Mouse (Mus musculus): ENCODE measurements at regions not wholly inside any gene's neighbourhood (a gene's known extent, or its start where the extent isn't known, plus 50 kb on each side); places are given as distances from the start of the nearest gene placed in this dataset.
A peak's percentile ranks its signal among the peaks of the same experiment; 100 is the strongest.

DNA sequence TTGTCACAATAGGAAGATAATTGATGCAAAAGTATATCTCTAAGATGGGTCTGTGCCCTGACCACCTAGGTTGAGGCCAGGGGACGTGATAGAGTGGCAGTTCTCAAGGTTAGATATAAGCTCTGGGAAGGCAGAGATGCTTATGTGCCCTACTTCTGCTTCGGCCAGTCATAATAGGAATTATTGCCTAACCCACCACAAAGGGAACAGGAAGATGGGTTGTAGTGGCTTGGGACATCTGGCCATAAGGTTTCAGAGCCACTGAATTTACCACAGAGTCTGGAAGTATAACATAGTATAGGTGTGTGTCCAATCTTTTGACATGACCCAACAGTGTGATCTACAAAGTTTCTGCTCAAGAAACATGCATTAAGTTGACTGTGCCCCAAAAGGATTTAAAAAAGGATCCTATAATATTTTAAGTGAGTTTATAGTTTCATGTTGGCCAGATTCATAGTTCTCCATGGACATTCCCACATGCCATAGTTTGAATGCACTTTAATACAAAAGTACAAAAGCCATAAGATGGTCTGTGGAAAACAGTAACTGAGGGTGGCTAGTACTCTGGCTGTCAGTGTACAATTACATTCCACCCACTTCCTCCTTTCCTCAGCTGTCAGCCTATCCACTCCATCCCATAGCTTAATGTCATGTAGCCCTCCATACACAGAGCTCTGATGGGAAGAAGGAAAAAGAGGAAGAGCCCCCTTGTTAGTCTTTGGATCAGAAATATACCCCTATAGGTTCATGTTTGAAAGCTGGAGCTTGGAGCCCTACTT lies 508.3 kb downstream of the Insc start:
- Histone ChIP-seq H3K27me3 (ENCODE audit: control insufficient read depth, insufficient read depth, low read length) (no peaks in the 10 kb centered on the region), H3K9ac (ENCODE audit: low read depth, low read length) (no peak overlapping the region), H3K4me1 (ENCODE audit: control insufficient read depth, insufficient read depth, low read length) (peaks cover 6% of the 10 kb centered on the region; the same call in 1 of the 2 replicates), H3K36me3 (ENCODE audit: control insufficient read depth, insufficient read depth, low read length) (no peaks in the 10 kb centered on the region), H3K27ac (replicated peaks; ENCODE audit: insufficient read depth, low read depth, low read length) (no peak overlapping the region), H3K79me2 (ENCODE audit: control insufficient read depth, insufficient read depth, low read length) (no peaks in the 10 kb centered on the region), H3K4me3 (ENCODE audit: insufficient read depth, low read depth, low read length) (no peak overlapping the region)
- 88% methylated on average over 2 of the region's 2 CpGs for WGBS
- no peak for DNase-seq (ENCODE audit: extremely low read depth, low read depth, low spot score)
- TF ChIP-seq POLR2A (IDR thresholded peaks at IDR 0.05; ENCODE audit: extremely low read depth, insufficient read depth, low read length) = no peak
- TF ChIP-seq CTCF (IDR thresholded peaks at IDR 0.05; ENCODE audit: low read depth, low read length) = no peak

DNA sequence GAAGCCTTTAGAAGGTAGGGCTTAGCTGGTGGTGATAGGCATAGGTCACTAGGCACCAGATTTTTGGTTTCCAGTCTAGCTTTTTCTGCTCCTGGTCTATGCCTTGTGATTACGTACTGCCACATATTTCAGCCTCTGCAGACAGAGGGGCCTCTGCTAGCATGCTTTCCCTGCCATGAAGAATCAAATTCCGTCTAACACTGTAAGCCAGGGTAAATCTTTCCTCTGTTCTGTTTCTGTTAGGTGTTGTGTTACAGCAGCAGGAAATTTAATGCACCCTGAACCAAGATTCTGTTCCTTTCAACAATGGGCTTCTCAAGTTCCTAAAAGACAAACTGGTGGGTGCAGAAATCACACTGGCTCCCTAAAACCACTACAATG lies 508.9 kb downstream of the Insc start:
- Histone ChIP-seq H3K27ac (replicated peaks; ENCODE audit: insufficient read depth, low read depth, low read length) (no peak overlapping the region), H3K4me1 (ENCODE audit: control insufficient read depth, insufficient read depth, low read length) (peaks cover 6% of the 10 kb centered on the region; the same call in 1 of the 2 replicates), H3K36me3 (ENCODE audit: control insufficient read depth, insufficient read depth, low read length) (no peaks in the 10 kb centered on the region), H3K27me3 (ENCODE audit: control insufficient read depth, insufficient read depth, low read length) (no peaks in the 10 kb centered on the region), H3K9ac (ENCODE audit: low read depth, low read length) (no peak overlapping the region), H3K4me3 (ENCODE audit: insufficient read depth, low read depth, low read length) (no peak overlapping the region), H3K79me2 (ENCODE audit: control insufficient read depth, insufficient read depth, low read length) (no peaks in the 10 kb centered on the region)
- TF ChIP-seq POLR2A (IDR thresholded peaks at IDR 0.05; ENCODE audit: extremely low read depth, insufficient read depth, low read length) (no peak), CTCF (IDR thresholded peaks at IDR 0.05; ENCODE audit: low read depth, low read length) (no peak)
- WGBS = 94% methylated on average over 2 of the region's 2 CpGs
- no peak for DNase-seq (ENCODE audit: extremely low read depth, low read depth, low spot score)

DNA sequence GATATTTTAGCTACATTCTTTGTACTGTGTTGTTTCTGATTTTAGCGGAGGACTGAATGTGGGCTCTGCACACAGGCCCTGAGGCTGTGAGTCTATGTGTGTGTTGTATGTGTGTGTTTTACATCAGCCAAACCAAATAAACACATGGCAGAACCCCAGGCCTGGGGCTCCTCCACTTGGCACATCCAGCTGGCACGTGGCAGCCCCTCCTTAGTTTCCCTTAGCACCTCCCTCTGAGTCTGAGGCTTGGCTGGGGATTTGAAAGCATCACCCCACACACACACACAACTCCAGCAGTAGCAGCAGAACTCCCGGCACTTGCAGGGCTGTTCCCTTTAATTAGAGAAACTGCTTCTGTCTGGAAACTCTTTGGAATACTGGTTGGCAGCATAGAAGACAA lies 515.1 kb downstream of the Insc start:
- Histone ChIP-seq H3K27me3 (ENCODE audit: control insufficient read depth, insufficient read depth, low read length) (no peaks in the 10 kb centered on the region), H3K27ac (replicated peaks; ENCODE audit: insufficient read depth, low read depth, low read length) (no peak overlapping the region), H3K9ac (ENCODE audit: low read depth, low read length) (no peak overlapping the region), H3K79me2 (ENCODE audit: control insufficient read depth, insufficient read depth, low read length) (no peaks in the 10 kb centered on the region), H3K36me3 (ENCODE audit: control insufficient read depth, insufficient read depth, low read length) (no peaks in the 10 kb centered on the region), H3K4me3 (ENCODE audit: insufficient read depth, low read depth, low read length) (no peak overlapping the region), H3K4me1 (ENCODE audit: control insufficient read depth, insufficient read depth, low read length) (peaks cover 12% of the 10 kb centered on the region)
- 8% methylated on average over 3 of the region's 3 CpGs for WGBS
- TF ChIP-seq POLR2A (IDR thresholded peaks at IDR 0.05; ENCODE audit: extremely low read depth, insufficient read depth, low read length) (no peak), CTCF (IDR thresholded peaks at IDR 0.05; ENCODE audit: low read depth, low read length) (no peak)
- peak; percentile 84 for DNase-seq (ENCODE audit: extremely low read depth, low read depth, low spot score)

DNA sequence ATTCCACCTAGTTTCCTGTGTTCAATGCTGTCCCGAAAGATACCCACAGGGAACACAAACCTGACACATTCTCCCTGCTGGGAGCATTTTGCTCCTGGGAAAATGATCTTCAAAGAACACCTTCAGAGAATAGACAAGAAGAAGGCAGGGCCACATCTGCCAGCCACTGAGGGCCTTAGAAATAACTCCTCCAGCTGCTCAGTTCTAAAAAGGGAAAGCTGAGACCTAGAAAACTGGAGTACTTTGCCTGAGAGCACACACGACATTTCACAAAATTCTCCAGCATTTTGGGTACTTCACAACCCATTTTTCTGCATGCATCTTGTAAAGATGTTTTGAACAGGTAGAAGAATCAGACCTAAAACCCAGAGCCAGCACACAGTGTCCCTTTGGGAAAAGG lies 519.6 kb downstream of the Insc start:
- Histone ChIP-seq H3K27me3 (ENCODE audit: control insufficient read depth, insufficient read depth, low read length) (no peaks in the 10 kb centered on the region), H3K4me3 (ENCODE audit: insufficient read depth, low read depth, low read length) (no peak overlapping the region), H3K9ac (ENCODE audit: low read depth, low read length) (no peak overlapping the region), H3K27ac (replicated peaks; ENCODE audit: insufficient read depth, low read depth, low read length) (no peak overlapping the region), H3K79me2 (ENCODE audit: control insufficient read depth, insufficient read depth, low read length) (no peaks in the 10 kb centered on the region), H3K36me3 (ENCODE audit: control insufficient read depth, insufficient read depth, low read length) (no peaks in the 10 kb centered on the region), H3K4me1 (ENCODE audit: control insufficient read depth, insufficient read depth, low read length) (peaks cover 6% of the 10 kb centered on the region)
- 94% methylated on average over 2 of the region's 2 CpGs for WGBS
- DNase-seq (ENCODE audit: extremely low read depth, low read depth, low spot score) = no peak
- no peak for TF ChIP-seq POLR2A (IDR thresholded peaks at IDR 0.05; ENCODE audit: extremely low read depth, insufficient read depth, low read length)
- TF ChIP-seq CTCF (IDR thresholded peaks at IDR 0.05; ENCODE audit: low read depth, low read length) = no peak

DNA sequence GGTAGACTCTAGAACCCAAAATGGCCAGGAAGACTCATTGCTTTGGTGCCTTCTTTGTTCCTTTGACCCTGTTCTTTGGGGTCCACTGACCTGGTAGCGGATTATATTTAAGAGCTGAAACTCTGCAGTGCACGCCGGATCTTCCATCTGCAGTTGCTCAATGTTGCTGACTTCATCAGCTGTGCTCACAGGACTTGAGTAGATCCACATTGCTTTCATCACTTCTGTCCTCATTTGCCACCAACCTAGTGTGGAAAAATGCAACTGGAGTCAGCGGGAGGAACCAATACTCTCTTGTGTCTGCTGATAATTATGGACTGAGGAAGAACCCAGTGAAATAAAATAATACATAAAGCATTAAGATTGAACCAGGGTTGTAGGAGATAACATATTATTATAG lies 522.6 kb downstream of the Insc start:
- 86% methylated on average over 4 of the region's 4 CpGs for WGBS
- H3K36me3 ChIP-seq (ENCODE audit: control insufficient read depth, insufficient read depth, low read length) = no peaks in the 10 kb centered on the region

DNA sequence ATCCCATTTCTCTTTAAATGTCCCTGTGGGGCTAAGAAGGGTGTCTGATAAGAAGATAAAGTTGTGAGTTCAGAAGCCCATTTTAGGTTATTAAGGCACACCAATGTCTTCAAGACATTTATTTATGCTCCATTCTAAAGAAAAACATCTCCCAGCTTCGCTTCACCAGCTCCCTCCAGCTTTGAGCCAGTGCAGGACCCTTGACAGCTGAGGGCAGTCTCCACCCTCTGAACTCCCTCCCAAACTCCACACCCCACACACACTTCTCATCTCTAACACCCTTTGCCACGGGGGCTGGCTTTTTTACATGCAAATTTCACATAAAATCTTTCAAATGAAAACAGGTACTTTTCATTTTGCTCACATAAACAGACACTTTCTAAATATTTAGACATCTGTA lies 527.3 kb downstream of the Insc start:
- TF ChIP-seq CTCF (IDR thresholded peaks at IDR 0.05; ENCODE audit: low read depth, low read length) (no peak), POLR2A (IDR thresholded peaks at IDR 0.05; ENCODE audit: extremely low read depth, insufficient read depth, low read length) (no peak)
- H3K36me3 ChIP-seq (ENCODE audit: control insufficient read depth, insufficient read depth, low read length) = no peaks in the 10 kb centered on the region
- no peak overlapping the region for H3K9ac ChIP-seq (ENCODE audit: low read depth, low read length)
- 70% methylated on average over 2 of the region's 2 CpGs for WGBS
- DNase-seq (ENCODE audit: extremely low read depth, low read depth, low spot score) = no peak
- no peaks in the 10 kb centered on the region for H3K79me2 ChIP-seq (ENCODE audit: control insufficient read depth, insufficient read depth, low read length)
- peaks cover 6% of the 10 kb centered on the region; the same call in 1 of the 2 replicates for H3K4me1 ChIP-seq (ENCODE audit: control insufficient read depth, insufficient read depth, low read length)
- H3K27me3 ChIP-seq (ENCODE audit: control insufficient read depth, insufficient read depth, low read length) = no peaks in the 10 kb centered on the region
- H3K4me3 ChIP-seq (ENCODE audit: insufficient read depth, low read depth, low read length) = no peak overlapping the region
- no peak overlapping the region for H3K27ac ChIP-seq (replicated peaks; ENCODE audit: insufficient read depth, low read depth, low read length)

More for the DNA sequence above, 522.6 kb downstream of the Insc start:
- no peak overlapping the region for H3K27ac ChIP-seq (replicated peaks; ENCODE audit: insufficient read depth, low read depth, low read length)
- no peak overlapping the region for H3K9ac ChIP-seq (ENCODE audit: low read depth, low read length)
- H3K4me3 ChIP-seq (ENCODE audit: insufficient read depth, low read depth, low read length) = no peak overlapping the region
- DNase-seq (ENCODE audit: extremely low read depth, low read depth, low spot score) = no peak
- no peaks in the 10 kb centered on the region for H3K4me1 ChIP-seq (ENCODE audit: control insufficient read depth, insufficient read depth, low read length)
- TF ChIP-seq POLR2A (IDR thresholded peaks at IDR 0.05; ENCODE audit: extremely low read depth, insufficient read depth, low read length) = no peak
- no peak for TF ChIP-seq CTCF (IDR thresholded peaks at IDR 0.05; ENCODE audit: low read depth, low read length)
- no peaks in the 10 kb centered on the region for H3K27me3 ChIP-seq (ENCODE audit: control insufficient read depth, insufficient read depth, low read length)
- H3K79me2 ChIP-seq (ENCODE audit: control insufficient read depth, insufficient read depth, low read length) = no peaks in the 10 kb centered on the region
